Mouse (Mus musculus): Measurements from ENCODE around the gene Oprl1. TPM values are rescaled to one million over a fixed set of nuclear protein-coding genes. Genes with fewer than 3 reads are reported as not detected.

Gene Oprl1
- total RNA-seq, 2 experiments from 2014 or later = 52.9 to 54.1 TPM

- DNase-seq (ENCODE audit: low spot score in 2 of 2) = no peak
These were observed 49.2 kb downstream of the Oprl1 start for GRCm38 (mm10) chr2:181763886-181764527.

DNA sequence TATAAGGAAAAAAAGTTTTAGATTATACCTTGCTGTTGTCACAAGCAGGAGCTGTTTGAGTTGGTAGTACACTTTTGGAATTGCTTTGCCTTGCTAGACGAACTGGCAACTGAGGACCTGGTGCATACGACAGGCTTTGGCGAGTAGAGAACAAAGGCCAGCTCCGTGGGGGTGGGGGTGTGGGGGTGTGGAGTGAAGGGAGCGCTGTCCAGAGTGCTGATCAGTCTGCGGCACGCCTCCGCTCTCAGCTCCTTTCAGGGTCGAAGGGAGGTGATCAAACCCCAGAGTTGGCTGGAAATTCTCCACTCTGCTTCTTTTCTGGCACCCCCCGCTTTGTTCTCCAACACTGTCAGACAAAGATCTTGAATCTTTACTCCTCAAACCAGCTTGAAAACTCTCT, 49.8 kb downstream of the Oprl1 start:
- DNase-seq (ENCODE audit: low spot score in 2 of 2) = no peak

GRCm38 (mm10) chr2:181765251-181765650, 50.4 kb downstream of the Oprl1 start:
- no peak for DNase-seq (ENCODE audit: low spot score in 2 of 2)

DNA sequence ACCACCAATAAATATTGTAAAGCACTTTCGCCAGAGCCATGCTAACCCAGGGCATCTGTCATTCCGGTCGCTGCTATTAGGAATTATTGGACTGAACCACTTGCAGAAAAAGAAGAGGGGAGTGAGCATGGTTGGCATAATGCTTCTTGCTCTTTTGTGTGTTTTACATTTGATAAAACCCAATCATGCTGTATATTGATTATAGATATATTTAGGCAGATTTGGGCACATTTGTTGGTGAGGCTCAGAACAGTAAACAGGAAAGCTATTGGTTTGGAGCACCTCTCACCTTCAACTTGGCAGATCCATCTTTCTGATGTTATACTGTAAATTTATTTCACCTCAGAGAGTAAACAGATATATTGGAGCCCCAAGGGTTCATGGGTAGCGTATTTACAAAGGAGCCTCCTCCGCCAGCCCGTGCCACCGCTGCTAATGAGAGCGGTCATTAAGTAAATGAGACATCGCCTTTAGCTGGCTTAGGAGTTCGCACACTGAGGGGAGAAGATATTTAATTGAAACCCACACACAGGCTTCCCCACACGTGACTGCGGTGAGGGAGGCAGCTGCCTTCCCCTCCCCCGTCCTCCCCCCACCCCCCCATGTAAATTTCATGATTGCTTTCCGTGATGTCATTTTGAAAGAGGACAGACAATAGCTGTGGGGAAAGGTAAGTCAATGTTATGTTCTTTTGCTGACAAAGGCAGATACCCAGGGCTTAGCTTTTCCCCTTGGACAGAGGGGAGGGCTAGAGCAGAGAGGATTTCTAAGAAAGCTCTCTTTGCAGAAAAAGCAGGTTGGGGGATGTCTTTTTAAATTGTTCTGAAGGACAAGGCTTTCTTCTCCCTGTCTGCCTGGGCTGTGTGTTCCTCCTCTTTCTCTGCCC, 52.1 kb downstream of the Oprl1 start:
- peak; percentile 59 to 63 for DNase-seq (ENCODE audit: low spot score in 2 of 2)

- DNase-seq (ENCODE audit: low spot score in 2 of 2) = no peak
These were observed 53.6 kb downstream of the Oprl1 start for GRCm38 (mm10) chr2:181768451-181768850.

DNA sequence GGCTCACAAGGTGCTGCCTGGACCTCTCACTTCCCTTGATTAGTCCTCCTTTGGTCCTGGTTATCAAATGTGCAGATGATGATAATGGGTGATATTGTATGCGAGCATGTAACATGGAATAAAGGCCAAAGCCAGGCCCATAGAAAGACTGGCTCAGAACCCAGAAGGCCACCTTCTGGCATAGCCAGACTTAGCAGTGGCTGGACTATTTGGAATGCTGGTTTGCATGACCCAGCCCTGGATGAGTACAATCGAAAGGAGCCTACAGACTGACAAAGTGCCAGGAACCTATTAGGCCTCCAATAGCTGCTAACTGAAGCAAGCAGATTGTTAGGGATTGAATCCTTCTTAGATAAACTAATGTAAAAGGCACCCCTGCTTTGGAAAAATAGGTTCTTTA, 54.6 kb downstream of the Oprl1 start:
- no peak for DNase-seq (ENCODE audit: low spot score in 2 of 2)

Other genes starting within 250 kb of the Oprl1 start
- not detected for gene Abhd16b, start 221.8 kb upstream of the Oprl1 start, total RNA-seq (2021)
- gene Tpd52l2, start 217.9 kb upstream of the Oprl1 start, total RNA-seq (2021) = 10 to 100 TPM; 74.8 to 76.4 TPM
- 100 to 1,000 TPM; 271 to 275 TPM for gene Dnajc5, start 194.5 kb upstream of the Oprl1 start, total RNA-seq (2021)
- gene Uckl1, start 130.1 kb upstream of the Oprl1 start, total RNA-seq (2021) = 10 to 100 TPM; 52.0 to 53.1 TPM
- 10 to 100 TPM; 51.2 to 55.5 TPM for gene Prpf6, start 123.1 kb upstream of the Oprl1 start, total RNA-seq (2021)
- gene Zfp512b, start 122.2 kb upstream of the Oprl1 start, total RNA-seq (2021) = 100 to 1,000 TPM; 108 to 116 TPM
- 10 to 100 TPM; 14.6 to 19.5 TPM for gene Samd10, start 115.8 kb upstream of the Oprl1 start, total RNA-seq (2021)
- not detected for gene Gm29797, start 58.0 kb upstream of the Oprl1 start, total RNA-seq (2021)
- gene Sox18, start 43.4 kb upstream of the Oprl1 start, total RNA-seq (2021) = 10 to 100 TPM; 14.4 to 15.6 TPM
- gene Tcea2, start 34.7 kb upstream of the Oprl1 start, total RNA-seq (2021) = 10 to 100 TPM; 51.2 to 59.4 TPM
- gene Rgs19, start 21.0 kb upstream of the Oprl1 start, total RNA-seq (2021) = 10 to 100 TPM; 41.5 to 44.4 TPM
- not detected for gene Lkaaear1, start 16.6 kb upstream of the Oprl1 start, total RNA-seq (2021)
- 10 to 100 TPM; 39.5 to 42.7 TPM for gene Myt1, start 48.3 kb downstream of the Oprl1 start, total RNA-seq (2021)
- 10 to 100 TPM; 66.9 to 73.3 TPM for gene Pcmtd2, start 122.8 kb downstream of the Oprl1 start, total RNA-seq (2021)
- 10 to 100 TPM; 29.6 to 33.9 TPM for gene Polr3k, start 149.3 kb downstream of the Oprl1 start, total RNA-seq (2021)

Measured in layer of hippocampus, postnatal 14 days (tissue).